ENCODE assay signal across 8 mouse cellular contexts in genomic region chr7:15912183-15912582, GRCm38 (mm10). TPM values are rescaled to one million over a fixed set of nuclear protein-coding genes. Genes with fewer than 3 reads are reported as not detected.
DNase-seq lines count a peak whose midpoint lies in the region; ATAC-seq and TF ChIP-seq lines count a peak whose summit lies in the region.

No protein-coding gene starts in this region.

- 1% methylated on average over 4 of the region's 4 CpGs for WGBS in forebrain, embryonic 11.5 days

- peak; percentile 82 for TF ChIP-seq RAD21 in MEL (IDR thresholded peaks at IDR 0.05; ENCODE audit: low read depth, low read length)

- no peaks in the 10 kb centered on the region for H3K79me2 ChIP-seq in MEL (ENCODE audit: control insufficient read depth, insufficient read depth, low read length, poor library complexity)

- no peak overlapping the region for H3K4me3 ChIP-seq in MEL (ENCODE audit: control insufficient read depth in 1 of 2, insufficient read depth in 1 of 2, low read depth in 2 of 2, low read length in 2 of 2)
- H3K4me3 ChIP-seq in forebrain, embryonic 11.5 days (ENCODE audit: low read depth, low read length): no peak overlapping the region

- no peak for TF ChIP-seq EP300 in MEL (IDR thresholded peaks at IDR 0.05; ENCODE audit: low read depth in 1 of 2, low read length in 2 of 2)

- H3K4me2 ChIP-seq in forebrain, embryonic 11.5 days (ENCODE audit: low read depth, low read length, severe bottlenecking): no peak overlapping the region

- no peak overlapping the region for H3K9ac ChIP-seq in MEL (ENCODE audit: control insufficient read depth, low read depth, low read length, poor library complexity, severe bottlenecking)
- H3K9ac ChIP-seq in forebrain, embryonic 11.5 days (ENCODE audit: low read length): no peak overlapping the region

- peak; percentile 89 for DNase-seq in MEL (ENCODE audit: low read depth, low spot score)
- peak; percentile 50 for DNase-seq in c-Kit-negative CD71-positive TER-119-positive erythroid progenitor cells, embryonic 14.5 days (ENCODE audit: low read depth, low spot score)
- DNase-seq in forebrain, embryonic 11.5 days (ENCODE audit: low spot score): peak; percentile 93
- peak; percentile 79 to 85 for DNase-seq in heart, postnatal 14 days
- DNase-seq in kidney, postnatal 36 days: peak; percentile 63 to 85
- DNase-seq in lung, postnatal 25 days (ENCODE audit: low spot score): peak; percentile 59
- peak; percentile 98 for DNase-seq in retina, embryonic 14.5 days (ENCODE audit: low spot score)
- DNase-seq in thymus, postnatal 25 days: peak; percentile 70

- TF ChIP-seq POLR2A in MEL (IDR thresholded peaks at IDR 0.05; ENCODE audit: control insufficient read depth in 1 of 2, insufficient read depth in 1 of 2, low read depth in 1 of 2, low read length in 2 of 2, poor library complexity in 1 of 2): no peak

- no peaks in the 10 kb centered on the region for H3K36me3 ChIP-seq in MEL (ENCODE audit: control insufficient read depth in 1 of 2, insufficient read depth in 2 of 2, low read length in 2 of 2)
- no peaks in the 10 kb centered on the region; the same call in 1 of the 2 replicates for H3K36me3 ChIP-seq in forebrain, embryonic 11.5 days (ENCODE audit: control insufficient read depth, insufficient read depth, low read length)

- H3K4me1 ChIP-seq in MEL (ENCODE audit: control insufficient read depth in 1 of 2, insufficient read depth in 2 of 2, low read length in 2 of 2): no peaks in the 10 kb centered on the region
- H3K4me1 ChIP-seq in forebrain, embryonic 11.5 days (replicated peaks; ENCODE audit: control insufficient read depth, insufficient read depth, low read length): no peaks in the 10 kb centered on the region

- intact Hi-C loops in heart, postnatal 14 days (cut with DNase I): loop anchor here (5.0 kb wide), 1 partner anchor 55 kb away; no protein-coding TSS in a partner anchor

- H3K27ac ChIP-seq in MEL (ENCODE audit: control insufficient read depth, low read depth, low read length): no peak overlapping the region
- no peak overlapping the region for H3K27ac ChIP-seq in forebrain, embryonic 11.5 days (ENCODE audit: low read depth, low read length)

- no peaks in the 10 kb centered on the region for H3K27me3 ChIP-seq in MEL (ENCODE audit: control insufficient read depth in 1 of 2, insufficient read depth in 2 of 2, low read length in 2 of 2)
- no peaks in the 10 kb centered on the region for H3K27me3 ChIP-seq in forebrain, embryonic 11.5 days (ENCODE audit: control insufficient read depth, insufficient read depth, low read length)

- peak; percentile 73 to 90 (median 87) for TF ChIP-seq CTCF in MEL (IDR thresholded peaks at IDR 0.05 in 2 of 3, conservative IDR thresholded peaks at IDR 0.05 in 1 of 3; ENCODE audit: control insufficient read depth in 1 of 3, insufficient read depth in 1 of 3, low read depth in 2 of 3, low read length in 3 of 3, poor library complexity in 1 of 3, severe bottlenecking in 1 of 3)

- ATAC-seq in forebrain, embryonic 11.5 days (replicated peaks; ENCODE audit: low FRiP score): peak; percentile 78

- H3K9me3 ChIP-seq in MEL (replicated peaks; ENCODE audit: insufficient read depth, low read length): no peaks in the 10 kb centered on the region
- H3K9me3 ChIP-seq in forebrain, embryonic 11.5 days (ENCODE audit: control insufficient read depth, low read length): no peaks in the 10 kb centered on the region

TF ChIP-seq in MEL, 35 proteins besides CTCF, POLR2A, EP300 and RAD21:
- TF ChIP-seq MAFK (IDR thresholded peaks at IDR 0.05; ENCODE audit: borderline replicate concordance, low read depth, low read length) (no peak), POLR2AphosphoS2 (IDR thresholded peaks at IDR 0.05; ENCODE audit: low read length) (no peak), KAT2A (conservative IDR thresholded peaks at IDR 0.05; ENCODE audit: low read depth, low read length) (no peak), TAL1 (IDR thresholded peaks at IDR 0.05; ENCODE audit: low read length) (no peak), MEF2A (IDR thresholded peaks at IDR 0.05; ENCODE audit: extremely low read depth, insufficient replicate concordance, low read depth, low read length, poor library complexity, severe bottlenecking) (no peak), SMC3 (IDR thresholded peaks at IDR 0.05; ENCODE audit: low read depth, low read length) (peak; percentile 78), MYB (IDR thresholded peaks at IDR 0.05; ENCODE audit: low read depth, low read length) (no peak), TBP (IDR thresholded peaks at IDR 0.05; ENCODE audit: low read depth, low read length) (peak; percentile 72; the same call in 1 of the 2 replicates), MAX (IDR thresholded peaks at IDR 0.05; ENCODE audit: low read length) (no peak), ZC3H11A (IDR thresholded peaks at IDR 0.05; ENCODE audit: low read depth, low read length) (peak; percentile 74), POLR2AphosphoS5 (IDR thresholded peaks at IDR 0.05; ENCODE audit: borderline replicate concordance, low read depth, low read length) (no peak), ZKSCAN1 (IDR thresholded peaks at IDR 0.05; ENCODE audit: low read depth, low read length) (no peak), CHD2 (IDR thresholded peaks at IDR 0.05; ENCODE audit: low read length) (no peak), NELFE (IDR thresholded peaks at IDR 0.05; ENCODE audit: low read depth, low read length) (no peak)

RNA-seq across cellular contexts. Expression of gene Selenow, which starts 10.0 kb away (rescaled TPM):
- total RNA-seq in MEL (2012; rRNA removed): 13.1 and 15.8 TPM in 2 replicates
- polyA plus RNA-seq in MEL (2012; ENCODE audit: insufficient read depth in 1 of 2, insufficient read length in 2 of 2, low read depth in 1 of 2, low replicate concordance in 2 of 2, missing spikeins in 1 of 2): 10 to 100 TPM in 1 of 2 experiments, not detected in 1; 71.2 TPM
- 944 and 965 TPM in 2 replicates for polyA plus RNA-seq in forebrain, embryonic 11.5 days (2014; fragmentation: Nextera tagmentation; extraction: Ambion mirVana)
- 100 to 1,000 TPM; 149 to 162 TPM for total RNA-seq in heart, postnatal 14 days (2021)

RNA-seq across cellular contexts. Expression of gene Crxos, which starts 29.8 kb away (rescaled TPM):
- total RNA-seq in MEL (2012; rRNA removed): not detected in 2 replicates
- polyA plus RNA-seq in MEL (2012; ENCODE audit: insufficient read depth in 1 of 2, insufficient read length in 2 of 2, low read depth in 1 of 2, low replicate concordance in 2 of 2, missing spikeins in 1 of 2): under 1 TPM in 1 of 2 experiments, not detected in 1; 0.10 TPM
- polyA plus RNA-seq in forebrain, embryonic 11.5 days (2014; fragmentation: Nextera tagmentation; extraction: Ambion mirVana): not detected in 2 replicates
- not detected for total RNA-seq in heart, postnatal 14 days (2021)

RNA-seq across cellular contexts. Expression of gene Crx, which starts 32.4 kb away (rescaled TPM):
- not detected in 2 replicates for total RNA-seq in MEL (2012; rRNA removed)
- not detected for polyA plus RNA-seq in MEL (2012; ENCODE audit: insufficient read depth in 1 of 2, insufficient read length in 2 of 2, low read depth in 1 of 2, low replicate concordance in 2 of 2, missing spikeins in 1 of 2)
- not detected in 2 replicates for polyA plus RNA-seq in forebrain, embryonic 11.5 days (2014; fragmentation: Nextera tagmentation; extraction: Ambion mirVana)
- not detected for total RNA-seq in heart, postnatal 14 days (2021)

RNA-seq across cellular contexts. Expression of gene Nop53, which starts 33.7 kb away (rescaled TPM):
- total RNA-seq in MEL (2012; rRNA removed): 310 and 359 TPM in 2 replicates
- polyA plus RNA-seq in MEL (2012; ENCODE audit: insufficient read depth in 1 of 2, insufficient read length in 2 of 2, low read depth in 1 of 2, low replicate concordance in 2 of 2, missing spikeins in 1 of 2): 100 to 1,000 TPM in 1 of 2 experiments, not detected in 1; 482 TPM
- 169 and 174 TPM in 2 replicates for polyA plus RNA-seq in forebrain, embryonic 11.5 days (2014; fragmentation: Nextera tagmentation; extraction: Ambion mirVana)
- total RNA-seq in heart, postnatal 14 days (2021): 100 to 1,000 TPM; 129 to 137 TPM

RNA-seq across cellular contexts. Expression of gene Ehd2, which starts 55.2 kb away (rescaled TPM):
- 2.5 and 3.2 TPM in 2 replicates for total RNA-seq in MEL (2012; rRNA removed)
- polyA plus RNA-seq in MEL (2012; ENCODE audit: insufficient read depth in 1 of 2, insufficient read length in 2 of 2, low read depth in 1 of 2, low replicate concordance in 2 of 2, missing spikeins in 1 of 2): 1 to 10 TPM in 1 of 2 experiments, not detected in 1; 6.2 TPM
- 10.4 and 11.3 TPM in 2 replicates for polyA plus RNA-seq in forebrain, embryonic 11.5 days (2014; fragmentation: Nextera tagmentation; extraction: Ambion mirVana)
- total RNA-seq in heart, postnatal 14 days (2021): 100 to 1,000 TPM; 172 to 182 TPM
